16 mouse cellular contexts compared by ENCODE assay signal in genomic region chr19:19969335-19969734, GRCm38 (mm10).
"Had no signal": no experiment of that assay in that cellular context is flagged by ENCODE, and none has a peak within 500 bp of the region (broad histone marks: within the 10 kb centered on the region; RNA-seq: fewer than 3 reads in every experiment).

No protein-coding gene starts in this region.

- H3K4me2 ChIP-seq: neural tube, embryonic 13.5 days; neural tube, embryonic 15.5 days; stomach, embryonic 15.5 days had no signal

- H3K4me1 ChIP-seq: neural tube, embryonic 13.5 days; neural tube, embryonic 15.5 days; stomach, embryonic 15.5 days had no signal

- H3K27me3 ChIP-seq: neural tube, embryonic 13.5 days; neural tube, embryonic 15.5 days; stomach, embryonic 15.5 days had no signal

- DNase-seq: retina, postnatal 1 day; right cerebral cortex, adult 18-20 months; right cerebral cortex, postnatal 14 days; right cerebral cortex, postnatal 25 days; right cerebral cortex, postnatal 4 days; spleen, adult 18-20 months; thymus, adult 18-20 months; thymus, adult 2 months; thymus, postnatal 14 days; thymus, postnatal 25 days; thymus, postnatal 36 days; thymus, postnatal 4 days had no signal

- H3K4me3 ChIP-seq: neural tube, embryonic 13.5 days; neural tube, embryonic 15.5 days; stomach, embryonic 15.5 days had no signal

- H3K36me3 ChIP-seq: neural tube, embryonic 13.5 days; neural tube, embryonic 15.5 days; stomach, embryonic 15.5 days had no signal

- H3K9me3 ChIP-seq: neural tube, embryonic 13.5 days; neural tube, embryonic 15.5 days; stomach, embryonic 15.5 days had no signal

- H3K27ac ChIP-seq: neural tube, embryonic 13.5 days; neural tube, embryonic 15.5 days; stomach, embryonic 15.5 days; stomach, postnatal 0 days had no signal

- H3K9ac ChIP-seq: neural tube, embryonic 13.5 days; neural tube, embryonic 15.5 days; stomach, embryonic 15.5 days had no signal
